Mouse (Mus musculus): Measurements from ENCODE around the gene Gm5868. TPM values are rescaled to one million over a fixed set of nuclear protein-coding genes. Genes with fewer than 3 reads are reported as not detected.
"Not testable (repeated sequence)": the region's sequence is repeated elsewhere in the genome, so short reads cannot be mapped to it uniquely, and the experiment has no call there.

Gm5868 gene
- not detected in 2 replicates for polyA plus RNA-seq (2012; rRNA removed)

- WGBS = 2% methylated on average over 38 of the region's 38 CpGs
- DNase-seq (ENCODE audit: low read depth, low spot score) = no peak
Measured at GRCm38 (mm10) chr5:72587192-72587681, at the start of gene Gm5868. TSS of gene Gm5868 (minus strand) at chr5:72587551.

GRCm38 (mm10) chr5:72636576-72636975 is 49.2 kb upstream of the Gm5868 start:
- DNase-seq (ENCODE audit: low read depth, low spot score) = no peak
- WGBS = 87% methylated on average over 3 of the region's 3 CpGs

- DNase-seq (ENCODE audit: low read depth, low spot score) = no peak
- WGBS = 17% methylated on average over 3 of the region's 3 CpGs
Measured at GRCm38 (mm10) chr5:72636122-72636521, 48.8 kb upstream of the Gm5868 start.

- 81% methylated on average over 9 of the region's 9 CpGs for WGBS
Measured at GRCm38 (mm10) chr5:72634791-72635271, 47.5 kb upstream of the Gm5868 start.

GRCm38 (mm10) chr5:72630026-72630425 is 42.7 kb upstream of the Gm5868 start:
- DNase-seq (ENCODE audit: low read depth, low spot score) = no peak
- WGBS = 91% methylated on average over 6 of the region's 6 CpGs

More at GRCm38 (mm10) chr5:72634791-72635271, 47.5 kb upstream of the Gm5868 start:
- no peak for DNase-seq (ENCODE audit: low read depth, low spot score)

GRCm38 (mm10) chr5:72621022-72621421 is 33.7 kb upstream of the Gm5868 start:
- 95% methylated on average over 1 of the region's 1 CpGs for WGBS
- DNase-seq (ENCODE audit: low read depth, low spot score) = no peak

- DNase-seq (ENCODE audit: low read depth, low spot score) = no peak
- 84% methylated on average over 4 of the region's 4 CpGs for WGBS
Measured at GRCm38 (mm10) chr5:72617413-72617812, 30.1 kb upstream of the Gm5868 start.

GRCm38 (mm10) chr5:72603138-72603537 is 15.8 kb upstream of the Gm5868 start:
- WGBS = 34% methylated on average over 4 of the region's 4 CpGs
- no peak for DNase-seq (ENCODE audit: low read depth, low spot score)

GRCm38 (mm10) chr5:72601006-72601405 is 13.7 kb upstream of the Gm5868 start:
- peak; percentile 13 for DNase-seq (ENCODE audit: low read depth, low spot score)
- 15% methylated on average over 5 of the region's 5 CpGs for WGBS

- DNase-seq (ENCODE audit: low read depth, low spot score) = not testable (repeated sequence)
- 46% methylated on average over 25 of the region's 25 CpGs for WGBS
Measured at GRCm38 (mm10) chr5:72586667-72587191, 622 bp downstream of the Gm5868 start.

- WGBS = 36% methylated on average over 7 of the region's 7 CpGs
- DNase-seq (ENCODE audit: low read depth, low spot score) = not testable (repeated sequence)
Measured at GRCm38 (mm10) chr5:72586122-72586521, 1.2 kb downstream of the Gm5868 start.

- 13% methylated on average over 20 of the region's 21 CpGs for WGBS
- not testable (repeated sequence) for DNase-seq (ENCODE audit: low read depth, low spot score)
Measured at GRCm38 (mm10) chr5:72580970-72581332, 6.4 kb downstream of the Gm5868 start, which contains the start of gene Zar1. TSS of gene Zar1 (minus strand) at chr5:72581254.

- DNase-seq (ENCODE audit: low read depth, low spot score) = not testable (repeated sequence)
- WGBS = 6% methylated on average over 69 of the region's 73 CpGs
Measured at GRCm38 (mm10) chr5:72580088-72580969, 7.0 kb downstream of the Gm5868 start.

- 63% methylated on average over 10 of the region's 10 CpGs for WGBS
Measured at GRCm38 (mm10) chr5:72579599-72579998, 7.8 kb downstream of the Gm5868 start.

GRCm38 (mm10) chr5:72565621-72566020 is 21.7 kb downstream of the Gm5868 start:
- DNase-seq (ENCODE audit: low read depth, low spot score) = no peak
- WGBS = 73% methylated on average over 5 of the region's 5 CpGs

More at GRCm38 (mm10) chr5:72579599-72579998, 7.8 kb downstream of the Gm5868 start:
- not testable (repeated sequence) for DNase-seq (ENCODE audit: low read depth, low spot score)

GRCm38 (mm10) chr5:72563183-72563582 is 24.2 kb downstream of the Gm5868 start:
- not testable (repeated sequence) for DNase-seq (ENCODE audit: low read depth, low spot score)
- 68% methylated on average over 2 of the region's 2 CpGs for WGBS

- no peak for DNase-seq (ENCODE audit: low read depth, low spot score)
- 76% methylated on average over 3 of the region's 3 CpGs for WGBS
Measured at GRCm38 (mm10) chr5:72560976-72561628, 26.2 kb downstream of the Gm5868 start.

- under 1% methylated on average over 42 of the region's 42 CpGs for WGBS
Measured at GRCm38 (mm10) chr5:72559544-72560049, 27.8 kb downstream of the Gm5868 start, which contains the start of gene Nfxl1. TSS of gene Nfxl1 (minus strand) at chr5:72559684.

GRCm38 (mm10) chr5:72558716-72559526 is 28.4 kb downstream of the Gm5868 start:
- WGBS = under 1% methylated on average over 57 of the region's 57 CpGs
- no peak for DNase-seq (ENCODE audit: low read depth, low spot score)

More at GRCm38 (mm10) chr5:72559544-72560049, 27.8 kb downstream of the Gm5868 start, which contains the start of gene Nfxl1:
- DNase-seq (ENCODE audit: low read depth, low spot score) = peak; percentile 99
